Mouse (Mus musculus): ENCODE measurements around the gene Adh5. TPM values are rescaled to one million over a fixed set of nuclear protein-coding genes. Genes with fewer than 3 reads are reported as not detected.

The Adh5 gene
- polyA plus RNA-seq (2016; fragmentation: Nextera tagmentation; extraction: Ambion mirVana) = 255 and 261 TPM in 2 replicates

DNA sequence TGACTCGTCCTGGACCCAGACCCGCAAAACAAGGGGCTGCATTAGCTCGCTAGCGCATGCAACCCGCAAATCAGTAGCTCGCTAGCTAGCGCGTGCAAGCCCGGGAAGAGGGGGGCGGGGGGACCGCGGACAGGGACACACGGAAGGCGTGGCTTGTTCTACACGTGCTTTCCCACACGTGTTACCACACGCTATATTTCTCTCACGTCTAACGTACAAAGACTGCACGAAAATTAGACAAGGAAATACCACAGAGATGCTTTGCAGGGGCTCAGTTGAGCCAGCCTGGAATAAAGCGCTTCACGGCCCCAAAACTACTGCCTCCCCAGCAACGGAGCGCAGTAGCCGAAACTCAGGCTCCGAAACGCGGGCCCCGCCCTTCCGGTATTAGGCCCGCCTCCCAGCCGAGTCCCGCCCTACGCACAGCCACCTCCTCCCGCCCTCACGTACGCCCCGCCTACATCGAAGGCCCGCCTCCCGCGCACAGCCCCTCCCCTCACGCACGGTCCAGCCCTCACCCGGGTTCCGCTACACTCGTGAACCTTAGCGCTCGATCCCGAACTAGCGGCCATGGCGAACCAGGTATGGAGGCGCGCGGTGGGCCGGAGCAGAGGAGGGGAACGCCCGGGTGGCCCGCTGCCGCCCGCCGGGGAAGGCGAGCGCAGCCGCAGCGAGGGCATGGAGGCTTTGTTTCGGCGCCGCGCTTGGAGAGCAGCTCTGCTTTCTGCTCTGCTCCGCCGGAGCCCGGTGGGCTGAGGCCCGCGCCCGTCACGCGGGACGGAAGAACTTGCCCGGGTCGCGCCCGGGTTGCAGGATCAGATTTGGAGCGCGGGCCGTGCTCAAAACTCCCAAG lies at the start of gene Adh5:
TSS of gene Adh5 (plus strand) at position 482 of the 853 bp plus-strand sequence.
- DNase-seq (ENCODE audit: low spot score) = peak; percentile 97
- under 1% methylated on average over 86 of the region's 86 CpGs for WGBS
- Histone ChIP-seq H3K36me3 (peaks cover 31% of the 10 kb centered on the region), H3K9me3 (no peaks in the 10 kb centered on the region), H3K27ac (peak within 1 kb of the TSS; percentile 96), H3K27me3 (ENCODE audit: insufficient read depth, poor library complexity, severe bottlenecking) (no peaks in the 10 kb centered on the region), H3K4me1 (replicated peaks) (peaks cover 38% of the 10 kb centered on the region), H3K4me3 (peak within 1 kb of the TSS; percentile 94)

DNA sequence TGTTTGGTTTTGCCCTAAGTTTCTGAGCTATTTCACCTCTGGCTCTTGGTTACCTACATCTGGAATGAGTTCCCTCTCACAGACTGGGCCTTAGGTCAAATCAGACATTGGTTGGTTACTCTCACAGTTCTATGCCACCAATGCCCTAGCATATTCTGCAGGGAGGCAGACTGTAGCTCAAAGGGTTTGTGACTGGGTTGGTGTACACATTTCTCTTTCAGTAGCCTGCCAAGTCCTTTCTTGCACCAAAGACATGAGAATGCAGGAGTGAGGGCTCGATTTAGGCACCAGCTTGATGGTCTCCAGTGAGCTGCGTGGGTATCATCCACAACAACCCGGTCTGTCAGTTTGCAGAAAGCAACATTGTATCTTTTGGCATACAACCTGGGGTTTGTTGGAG lies 38.0 kb upstream of the Adh5 start:
- no peak overlapping the region for H3K27ac ChIP-seq
- no peaks in the 10 kb centered on the region for H3K4me1 ChIP-seq (replicated peaks)
- 88% methylated on average over 3 of the region's 3 CpGs for WGBS
- H3K9me3 ChIP-seq = no peaks in the 10 kb centered on the region
- no peak for DNase-seq (ENCODE audit: low spot score)
- no peak overlapping the region for H3K4me3 ChIP-seq
- no peaks in the 10 kb centered on the region for H3K27me3 ChIP-seq (ENCODE audit: insufficient read depth, poor library complexity, severe bottlenecking)
- H3K36me3 ChIP-seq = no peaks in the 10 kb centered on the region

DNA sequence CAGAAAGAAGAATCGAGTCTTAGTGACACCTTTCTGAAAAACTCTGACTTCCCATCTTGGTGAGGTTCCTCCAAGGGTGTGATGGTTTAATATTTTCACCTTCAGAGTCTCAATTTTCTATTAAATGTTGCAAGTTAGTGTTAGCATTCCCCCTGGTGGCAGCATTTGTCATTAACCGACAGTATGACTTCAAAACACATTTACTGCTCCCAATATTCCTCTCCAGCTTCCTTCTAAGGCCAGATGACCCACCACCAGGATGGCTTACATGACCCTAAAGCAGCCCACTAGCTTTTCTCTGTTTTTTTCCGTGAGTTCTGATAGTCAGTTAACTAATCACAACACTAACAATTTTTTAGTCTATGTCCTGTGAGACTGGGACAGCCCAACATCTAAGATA lies 37.6 kb upstream of the Adh5 start:
- 40% methylated on average over 3 of the region's 3 CpGs for WGBS
- no peaks in the 10 kb centered on the region for H3K9me3 ChIP-seq
- no peaks in the 10 kb centered on the region for H3K36me3 ChIP-seq
- DNase-seq (ENCODE audit: low spot score) = peak; percentile 9
- H3K27ac ChIP-seq = no peak overlapping the region
- H3K4me1 ChIP-seq (replicated peaks) = no peaks in the 10 kb centered on the region
- H3K4me3 ChIP-seq = no peak overlapping the region
- H3K27me3 ChIP-seq (ENCODE audit: insufficient read depth, poor library complexity, severe bottlenecking) = no peaks in the 10 kb centered on the region

DNA sequence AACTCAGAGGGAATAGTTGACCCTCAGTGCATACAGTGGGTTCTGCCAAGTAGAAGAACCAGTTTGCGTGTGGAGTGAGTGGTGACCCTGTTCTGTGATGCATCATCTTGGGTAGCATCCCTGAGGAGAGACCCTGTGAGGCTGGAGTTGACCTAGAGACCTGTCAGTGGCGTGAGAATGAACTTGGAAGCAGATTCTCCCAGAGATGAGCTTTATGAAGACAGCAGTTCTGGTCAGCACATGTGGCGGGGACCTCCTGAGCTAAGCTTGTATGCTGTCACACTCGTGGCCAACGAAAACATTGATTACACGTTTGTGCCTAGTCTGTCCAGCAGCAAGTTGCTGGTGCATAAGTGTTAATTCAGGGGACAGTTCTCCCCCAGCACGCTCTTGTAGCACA lies 37.1 kb upstream of the Adh5 start:
- Histone ChIP-seq H3K27me3 (ENCODE audit: insufficient read depth, poor library complexity, severe bottlenecking) (no peaks in the 10 kb centered on the region), H3K27ac (no peak overlapping the region), H3K9me3 (no peaks in the 10 kb centered on the region), H3K36me3 (no peaks in the 10 kb centered on the region), H3K4me3 (no peak overlapping the region), H3K4me1 (replicated peaks) (no peaks in the 10 kb centered on the region)
- DNase-seq (ENCODE audit: low spot score) = no peak
- WGBS = 85% methylated on average over 7 of the region's 7 CpGs

DNA sequence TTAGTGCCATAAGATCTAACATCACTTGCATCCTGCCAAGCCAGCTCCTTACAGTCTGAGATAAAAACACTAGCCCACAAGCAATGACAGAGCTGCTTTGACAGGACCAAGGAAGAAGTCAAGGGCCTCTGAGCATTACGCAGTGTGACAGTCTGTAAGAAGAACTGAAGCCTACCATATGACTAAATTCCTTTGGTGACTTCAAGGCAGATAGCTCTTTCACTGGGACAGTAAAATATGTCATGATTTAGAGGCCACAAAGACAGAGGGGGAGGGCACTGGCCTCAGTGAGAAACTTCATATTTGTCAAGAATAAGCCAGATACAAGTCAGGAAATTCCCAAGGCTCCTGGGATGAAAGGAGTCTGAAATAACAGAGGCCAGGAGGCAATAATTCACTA lies 35.0 kb upstream of the Adh5 start:
- 93% methylated on average over 1 of the region's 1 CpGs for WGBS
- DNase-seq (ENCODE audit: low spot score) = no peak
- H3K36me3 ChIP-seq = no peaks in the 10 kb centered on the region

DNA sequence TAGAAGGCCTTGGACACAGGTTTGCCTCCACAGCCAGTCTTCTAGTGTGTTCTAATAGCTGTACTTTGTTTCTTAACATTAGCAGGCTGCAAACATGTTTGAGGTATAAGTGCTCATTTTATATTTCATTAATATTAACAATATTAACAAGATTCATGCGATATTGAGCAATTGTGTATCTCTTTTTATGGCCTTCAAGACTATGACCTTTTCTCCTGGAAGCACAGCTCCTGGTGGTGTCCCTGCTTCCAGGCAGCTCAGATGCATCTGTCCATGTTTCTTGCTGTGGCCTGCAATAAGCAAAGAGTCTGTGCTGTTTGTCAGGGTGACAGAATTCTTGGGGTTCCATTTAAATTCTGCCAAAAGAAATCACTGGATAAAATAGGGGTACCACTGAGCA lies 33.3 kb upstream of the Adh5 start:
- Histone ChIP-seq H3K27ac (no peak overlapping the region), H3K4me3 (no peak overlapping the region), H3K36me3 (no peaks in the 10 kb centered on the region), H3K4me1 (replicated peaks) (no peaks in the 10 kb centered on the region), H3K9me3 (no peaks in the 10 kb centered on the region), H3K27me3 (ENCODE audit: insufficient read depth, poor library complexity, severe bottlenecking) (no peaks in the 10 kb centered on the region)
- no peak for DNase-seq (ENCODE audit: low spot score)
- WGBS = 81% methylated on average over 1 of the region's 1 CpGs

More for the DNA sequence above, 35.0 kb upstream of the Adh5 start:
- Histone ChIP-seq H3K4me3 (no peak overlapping the region), H3K9me3 (no peaks in the 10 kb centered on the region), H3K27ac (no peak overlapping the region), H3K27me3 (ENCODE audit: insufficient read depth, poor library complexity, severe bottlenecking) (no peaks in the 10 kb centered on the region), H3K4me1 (replicated peaks) (no peaks in the 10 kb centered on the region)

DNA sequence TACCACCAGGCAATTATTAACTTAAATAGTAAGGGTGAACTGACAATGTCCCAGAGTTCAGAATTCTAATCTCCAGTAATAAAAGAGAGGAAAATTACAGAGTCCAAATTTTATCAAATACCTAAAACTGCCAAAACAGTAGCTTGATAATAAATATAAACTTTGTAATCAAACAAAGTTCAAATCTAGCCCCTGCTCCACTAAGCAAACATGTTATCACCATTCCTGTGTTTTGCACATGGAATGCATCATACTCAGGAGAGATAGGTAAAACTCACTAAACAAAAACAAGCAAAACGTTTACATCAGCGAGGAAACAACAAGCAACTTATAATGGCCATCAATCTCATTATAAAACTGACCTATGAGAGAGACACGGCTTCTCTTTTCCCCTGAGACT lies 32.7 kb upstream of the Adh5 start:
- Histone ChIP-seq H3K36me3 (no peaks in the 10 kb centered on the region), H3K9me3 (no peaks in the 10 kb centered on the region), H3K27ac (no peak overlapping the region), H3K4me3 (no peak overlapping the region), H3K27me3 (ENCODE audit: insufficient read depth, poor library complexity, severe bottlenecking) (no peaks in the 10 kb centered on the region), H3K4me1 (replicated peaks) (no peaks in the 10 kb centered on the region)
- WGBS = 77% methylated on average over 3 of the region's 3 CpGs
- no peak for DNase-seq (ENCODE audit: low spot score)

DNA sequence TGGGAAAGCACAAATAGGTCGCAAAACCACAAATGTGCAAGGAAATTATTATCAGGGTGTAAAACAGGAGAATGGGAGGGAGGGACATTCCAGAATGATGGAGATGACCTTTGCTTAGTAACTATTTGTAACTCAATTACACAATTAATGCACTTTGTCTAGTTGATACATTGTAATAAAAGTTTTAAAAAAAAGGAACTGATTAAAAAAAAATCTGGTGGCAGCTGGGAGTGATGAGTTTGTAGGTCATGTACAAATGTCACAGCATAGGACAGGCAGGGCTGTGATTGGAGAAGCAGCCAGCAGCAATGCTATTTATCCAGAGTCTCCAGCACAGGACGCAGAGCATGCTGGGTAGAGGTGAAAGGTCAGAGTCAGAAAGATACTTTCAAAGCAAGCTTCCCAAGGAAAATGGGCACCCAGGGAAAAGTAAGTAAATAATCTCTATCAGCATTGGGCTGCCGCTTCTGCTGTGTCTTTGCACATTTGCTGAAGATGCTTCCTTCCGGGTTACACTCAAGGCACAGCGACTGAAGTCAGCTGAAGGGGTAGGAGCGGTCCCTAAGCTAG lies 27.7 kb upstream of the Adh5 start, which contains the start of gene Adh4:
TSS of gene Adh4 (plus strand) at position 346 of the 570 bp plus-strand sequence.
- H3K4me3 ChIP-seq = no peak within 1 kb of the TSS
- H3K27me3 ChIP-seq (ENCODE audit: insufficient read depth, poor library complexity, severe bottlenecking) = no peaks in the 10 kb centered on the region
- no peak for DNase-seq (ENCODE audit: low spot score)
- 72% methylated on average over 6 of the region's 6 CpGs for WGBS
- H3K36me3 ChIP-seq = no peaks in the 10 kb centered on the region
- no peaks in the 10 kb centered on the region for H3K4me1 ChIP-seq (replicated peaks)
- H3K9me3 ChIP-seq = no peaks in the 10 kb centered on the region
- H3K27ac ChIP-seq = no peak within 1 kb of the TSS

DNA sequence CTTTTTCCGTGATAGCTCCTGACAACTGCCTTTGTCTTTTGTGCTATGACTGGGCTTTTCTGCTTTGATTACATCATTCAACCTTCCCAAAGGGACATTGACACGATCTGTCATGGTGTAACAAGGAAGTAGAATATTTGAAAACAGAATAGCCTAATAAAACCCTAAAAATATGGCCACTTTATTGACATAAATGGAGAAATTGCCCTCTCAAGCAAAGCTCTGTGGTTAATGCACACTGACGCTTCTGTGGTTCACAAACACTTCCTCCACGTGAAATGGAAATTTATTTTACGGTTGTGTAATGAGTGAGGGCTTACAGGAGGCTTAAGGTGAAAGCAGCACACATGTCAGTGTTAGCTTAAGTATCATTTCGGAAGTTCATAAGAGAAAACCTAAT lies 23.5 kb upstream of the Adh5 start:
- 85% methylated on average over 6 of the region's 6 CpGs for WGBS
- H3K27me3 ChIP-seq (ENCODE audit: insufficient read depth, poor library complexity, severe bottlenecking) = no peaks in the 10 kb centered on the region
- H3K9me3 ChIP-seq = no peaks in the 10 kb centered on the region

DNA sequence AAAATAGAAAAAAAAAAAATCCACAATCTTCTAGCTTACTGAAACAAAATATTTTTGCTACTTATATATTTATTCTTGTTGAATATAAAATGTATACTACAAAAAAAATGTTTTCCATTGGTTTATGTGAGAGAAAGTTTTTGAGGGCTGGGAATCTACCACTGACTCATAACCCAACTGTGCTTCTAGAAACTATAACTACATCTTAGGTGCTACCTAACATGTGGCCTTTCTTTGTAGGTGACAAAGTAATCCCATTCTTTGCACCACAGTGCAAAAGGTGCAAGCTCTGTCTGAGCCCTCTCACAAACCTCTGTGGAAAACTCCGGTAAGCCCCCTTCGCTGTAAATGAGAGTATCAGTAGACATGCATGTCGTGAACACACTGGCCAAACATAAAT lies 22.5 kb upstream of the Adh5 start:
- Histone ChIP-seq H3K4me3 (no peak overlapping the region), H3K27me3 (ENCODE audit: insufficient read depth, poor library complexity, severe bottlenecking) (no peaks in the 10 kb centered on the region), H3K27ac (no peak overlapping the region), H3K4me1 (replicated peaks) (no peaks in the 10 kb centered on the region), H3K9me3 (no peaks in the 10 kb centered on the region), H3K36me3 (no peaks in the 10 kb centered on the region)
- DNase-seq (ENCODE audit: low spot score) = no peak
- 92% methylated on average over 3 of the region's 3 CpGs for WGBS

More for the DNA sequence above, 23.5 kb upstream of the Adh5 start:
- Histone ChIP-seq H3K27ac (no peak overlapping the region), H3K4me3 (no peak overlapping the region), H3K36me3 (no peaks in the 10 kb centered on the region), H3K4me1 (replicated peaks) (no peaks in the 10 kb centered on the region)
- DNase-seq (ENCODE audit: low spot score) = no peak

DNA sequence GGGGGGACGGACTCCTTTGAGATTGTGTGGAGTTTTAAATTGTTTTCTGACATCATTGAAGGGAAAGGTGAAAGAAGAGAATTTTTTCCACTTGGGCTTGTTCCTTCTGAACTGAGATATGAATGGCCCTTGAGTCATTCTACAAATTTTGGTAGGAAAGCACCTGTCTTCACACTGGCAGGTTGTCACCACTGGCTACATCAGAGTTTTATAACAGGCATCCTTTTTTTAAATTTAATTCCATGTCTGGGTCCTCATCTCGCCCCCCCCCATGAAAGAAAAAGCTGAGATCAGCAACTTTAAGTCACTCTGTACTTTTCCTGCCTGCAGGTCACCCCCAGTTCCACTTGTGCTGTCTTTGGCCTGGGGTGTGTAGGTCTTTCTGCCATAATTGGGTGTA lies 19.2 kb upstream of the Adh5 start:
- H3K9me3 ChIP-seq = no peaks in the 10 kb centered on the region
- H3K36me3 ChIP-seq = no peaks in the 10 kb centered on the region
- H3K4me3 ChIP-seq = no peak overlapping the region
- H3K27me3 ChIP-seq (ENCODE audit: insufficient read depth, poor library complexity, severe bottlenecking) = no peaks in the 10 kb centered on the region
- H3K4me1 ChIP-seq (replicated peaks) = no peaks in the 10 kb centered on the region
- H3K27ac ChIP-seq = no peak overlapping the region
- 71% methylated on average over 2 of the region's 2 CpGs for WGBS
- DNase-seq (ENCODE audit: low spot score) = no peak

DNA sequence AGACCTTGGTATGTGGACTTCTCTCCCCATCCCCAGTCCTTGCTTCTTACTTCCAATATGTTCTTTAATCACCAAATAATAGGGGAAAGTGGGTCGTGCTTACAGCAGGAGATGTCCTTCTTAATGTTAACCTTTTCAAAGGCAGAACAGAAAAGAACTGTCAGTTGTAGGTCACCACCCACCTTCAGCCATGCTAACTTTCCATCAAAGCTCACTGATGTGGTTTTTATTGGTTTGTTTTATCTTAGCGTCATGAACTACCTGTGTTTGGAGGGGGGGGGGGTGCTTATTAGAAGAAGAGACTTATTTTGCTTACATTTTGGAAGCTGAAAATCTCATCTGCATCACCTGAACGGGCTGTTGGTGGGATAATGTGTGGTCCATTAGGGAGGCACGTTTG lies 18.6 kb upstream of the Adh5 start:
- no peak for DNase-seq (ENCODE audit: low spot score)
- Histone ChIP-seq H3K9me3 (no peaks in the 10 kb centered on the region), H3K27ac (no peak overlapping the region), H3K4me3 (no peak overlapping the region), H3K36me3 (no peaks in the 10 kb centered on the region), H3K4me1 (replicated peaks) (no peaks in the 10 kb centered on the region), H3K27me3 (ENCODE audit: insufficient read depth, poor library complexity, severe bottlenecking) (no peaks in the 10 kb centered on the region)
- WGBS = 70% methylated on average over 4 of the region's 4 CpGs

DNA sequence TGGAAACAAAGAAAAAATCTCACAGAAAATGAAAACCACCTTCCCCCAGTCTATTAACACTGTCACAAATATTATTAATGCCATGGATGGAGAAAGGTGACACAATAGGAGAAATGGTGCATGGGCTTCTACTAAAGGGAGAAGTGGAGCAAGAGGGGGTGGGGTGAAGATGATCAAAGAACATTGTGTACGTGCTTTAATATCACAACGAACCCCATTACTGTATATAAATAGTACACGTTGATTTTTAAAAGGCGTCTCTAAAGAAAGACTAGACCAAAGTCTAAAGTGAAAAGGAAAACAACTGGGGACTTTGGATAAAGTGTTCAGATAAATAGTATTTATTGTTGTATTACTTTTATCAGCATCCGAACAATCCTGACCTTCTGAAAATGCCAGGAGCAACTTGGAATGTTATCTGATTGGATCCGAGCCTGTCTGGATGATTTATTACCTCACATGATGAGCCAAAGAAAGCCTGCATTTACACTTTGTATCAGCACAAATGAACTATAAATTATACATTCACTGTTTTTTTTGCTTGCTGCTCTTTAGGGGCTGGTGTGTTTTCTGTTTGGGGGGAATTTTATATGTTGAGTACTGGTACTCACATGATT lies 12.4 kb upstream of the Adh5 start:
- Histone ChIP-seq H3K9me3 (no peaks in the 10 kb centered on the region), H3K36me3 (no peaks in the 10 kb centered on the region), H3K27me3 (ENCODE audit: insufficient read depth, poor library complexity, severe bottlenecking) (no peaks in the 10 kb centered on the region), H3K4me3 (no peak overlapping the region), H3K27ac (no peak overlapping the region), H3K4me1 (replicated peaks) (no peaks in the 10 kb centered on the region)
- no peak for DNase-seq (ENCODE audit: low spot score)
- 88% methylated on average over 6 of the region's 6 CpGs for WGBS
